Mouse (Mus musculus) erythroblast, embryonic 14.5 days (primary cell): ENCODE measurements around the gene Cybrd1. TPM values are rescaled to one million over a fixed set of nuclear protein-coding genes. Genes with fewer than 3 reads are reported as not detected.

Experiments used
- H3K27me3 ChIP-seq: 2 replicates; pipeline ENCODE4 v1.6.1; 2012; ENCODE audit warnings: inconsistent platforms; ENCODE audit not compliant: control insufficient read depth
- H3K36me3 ChIP-seq: 2 replicates; pipeline ENCODE4 v1.6.1; 2012; ENCODE audit warnings: mild to moderate bottlenecking, inconsistent platforms; ENCODE audit not compliant: control insufficient read depth
- H3K4me1 ChIP-seq: 2 replicates; pipeline ENCODE4 v1.6.1; 2012; ENCODE audit warnings: inconsistent platforms; ENCODE audit not compliant: control insufficient read depth
- H3K4me3 ChIP-seq: replicated peaks from 2 replicates; pipeline ENCODE3; 2012; ENCODE audit warnings: moderate library complexity, mild to moderate bottlenecking, inconsistent platforms
- H3K9me3 ChIP-seq: 2 replicates; pipeline ENCODE4 v1.6.1; 2012; ENCODE audit warnings: low read length, inconsistent platforms, mixed read lengths; ENCODE audit not compliant: control insufficient read depth
- GATA1 ChIP-seq: IDR thresholded peaks from 2 replicates; pipeline ENCODE4 v1.6.1; 2012; ENCODE audit warnings: low read length, inconsistent platforms, mixed read lengths
- TAL1 ChIP-seq: IDR thresholded peaks from 3 replicates; pipeline ENCODE4 v1.6.1; 2012; ENCODE audit warnings: low read length, inconsistent platforms, mixed read lengths
- polyA plus RNA-seq: library from polyadenylated mRNA; stranded (reverse); fragments of >175 nt; gene quantifications from 2 replicates; pipeline ENCODE4 v1.2.3, GENCODE M21; 2012

Gene Cybrd1
- polyA plus RNA-seq, 1 experiment: not detected

GRCm38 (mm10) chr2:71179716-71180115 is 62.0 kb downstream of the Cybrd1 start:
- Histone ChIP-seq H3K9me3 (no peaks in the 10 kb centered on the region), H3K27me3 (no peaks in the 10 kb centered on the region), H3K4me1 (peaks cover 13% of the 10 kb centered on the region), H3K4me3 (no peak overlapping the region), H3K36me3 (no peaks in the 10 kb centered on the region)
- no peak for TF ChIP-seq TAL1
- TF ChIP-seq GATA1: no peak

DNA sequence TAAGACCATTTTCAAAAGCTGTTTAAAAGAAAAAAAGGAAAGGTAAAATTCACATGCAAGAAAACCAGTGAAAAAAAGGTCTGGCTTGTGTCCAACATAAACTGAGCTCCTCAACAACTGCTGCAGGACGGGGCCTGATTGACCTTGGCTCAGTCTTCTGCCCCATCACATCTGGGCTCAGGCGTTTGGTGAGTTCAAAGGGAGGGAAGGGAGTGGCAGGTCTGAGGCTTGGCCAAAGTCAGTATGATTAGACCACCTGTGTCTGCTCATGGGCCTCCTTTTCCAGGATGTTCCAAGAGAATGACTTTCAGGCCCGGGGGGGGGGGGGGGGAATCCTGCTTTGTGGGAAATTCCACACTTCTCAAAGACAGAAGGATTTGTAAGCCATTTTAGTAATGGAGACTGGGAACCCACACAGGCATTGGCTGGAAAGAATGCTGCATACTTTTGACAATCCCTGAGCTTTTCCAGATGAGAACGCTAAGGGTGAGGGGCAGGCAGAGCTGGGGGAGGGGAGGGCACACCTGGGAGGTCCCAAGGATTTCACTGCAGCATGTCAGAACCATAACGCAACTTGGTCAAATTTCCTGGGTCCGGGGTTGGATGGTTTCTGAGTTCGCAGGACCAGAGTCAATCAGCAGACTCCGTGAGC is 63.0 kb downstream of the Cybrd1 start:
- Histone ChIP-seq H3K36me3 (no peaks in the 10 kb centered on the region), H3K27me3 (no peaks in the 10 kb centered on the region), H3K9me3 (no peaks in the 10 kb centered on the region), H3K4me3 (no peak overlapping the region), H3K4me1 (peaks cover 13% of the 10 kb centered on the region)
- TF ChIP-seq GATA1: no peak
- no peak for TF ChIP-seq TAL1

GRCm38 (mm10) chr2:71187950-71188349 is 70.2 kb downstream of the Cybrd1 start:
- Histone ChIP-seq H3K27me3 (peaks cover 23% of the 10 kb centered on the region), H3K4me3 (no peak overlapping the region), H3K4me1 (peaks cover 25% of the 10 kb centered on the region), H3K9me3 (no peaks in the 10 kb centered on the region), H3K36me3 (no peaks in the 10 kb centered on the region)
- TF ChIP-seq TAL1: peak; percentile 26; the same call in 1 of the 3 replicates
- 0 out of 2 replicates have a peak, but pooled peaks have one; percentile 13 for TF ChIP-seq GATA1

DNA sequence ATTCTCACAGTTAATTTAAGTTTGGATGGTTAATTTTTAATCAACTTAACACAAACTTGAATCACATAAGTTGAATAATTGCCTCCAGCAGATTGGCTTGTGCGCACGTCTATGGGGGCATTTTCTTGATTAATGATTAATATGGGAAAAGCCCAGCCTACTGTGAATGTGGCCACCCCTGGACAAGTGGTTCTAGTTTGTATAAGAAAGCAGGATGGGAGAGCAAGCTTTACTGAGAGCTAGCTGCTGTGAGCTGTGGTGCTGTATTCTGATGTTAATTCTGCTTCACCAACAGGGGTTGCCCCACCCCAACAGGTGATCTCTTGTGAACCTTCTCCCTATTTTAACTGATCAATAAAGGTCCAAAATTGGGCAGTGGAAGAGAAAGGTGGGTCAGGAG is 71.1 kb downstream of the Cybrd1 start:
- no peaks in the 10 kb centered on the region for H3K36me3 ChIP-seq
- H3K9me3 ChIP-seq: no peaks in the 10 kb centered on the region
- peaks cover 20% of the 10 kb centered on the region for H3K4me1 ChIP-seq
- no peak for TF ChIP-seq TAL1
- no peak for TF ChIP-seq GATA1
- peaks cover 26% of the 10 kb centered on the region for H3K27me3 ChIP-seq
- no peak overlapping the region for H3K4me3 ChIP-seq

- Histone ChIP-seq H3K4me1 (peaks cover 18% of the 10 kb centered on the region), H3K9me3 (no peaks in the 10 kb centered on the region), H3K27me3 (peaks cover 26% of the 10 kb centered on the region), H3K36me3 (no peaks in the 10 kb centered on the region), H3K4me3 (no peak overlapping the region)
- no peak for TF ChIP-seq GATA1
- TF ChIP-seq TAL1: no peak
Observed at GRCm38 (mm10) chr2:71191391-71192194, 73.9 kb downstream of the Cybrd1 start.

GRCm38 (mm10) chr2:71192195-71192807 is 74.6 kb downstream of the Cybrd1 start:
- no peak for TF ChIP-seq TAL1
- no peak for TF ChIP-seq GATA1
- Histone ChIP-seq H3K4me1 (peaks cover 18% of the 10 kb centered on the region), H3K4me3 (no peak overlapping the region), H3K9me3 (no peaks in the 10 kb centered on the region), H3K27me3 (peaks cover 26% of the 10 kb centered on the region), H3K36me3 (no peaks in the 10 kb centered on the region)

Other genes with a start within 250 kb of the Cybrd1 start
- 0.06 and 0.11 TPM in 2 replicates for gene Dcaf17, start 62.6 kb upstream of the Cybrd1 start, polyA plus RNA-seq
- 0.18 and 0.36 TPM in 2 replicates for gene Mettl8, start 62.3 kb upstream of the Cybrd1 start, polyA plus RNA-seq
- 1.3 TPM in 2 replicates for gene Dync1i2, start 93.8 kb downstream of the Cybrd1 start, polyA plus RNA-seq
- gene Slc25a12, start 249.8 kb downstream of the Cybrd1 start, polyA plus RNA-seq: 0.78 and 1.5 TPM in 2 replicates